Mouse (Mus musculus) spleen, postnatal 10 days (tissue): ENCODE data around the gene Fam83g.

Source experiments
- DNase-seq, 2 experiments: peaks; one replicate each; pipeline ENCODE4 v3.0.0; 2021 to 2022; ENCODE audit warnings: low spot score in 2 of 2

The Fam83g gene

DNA sequence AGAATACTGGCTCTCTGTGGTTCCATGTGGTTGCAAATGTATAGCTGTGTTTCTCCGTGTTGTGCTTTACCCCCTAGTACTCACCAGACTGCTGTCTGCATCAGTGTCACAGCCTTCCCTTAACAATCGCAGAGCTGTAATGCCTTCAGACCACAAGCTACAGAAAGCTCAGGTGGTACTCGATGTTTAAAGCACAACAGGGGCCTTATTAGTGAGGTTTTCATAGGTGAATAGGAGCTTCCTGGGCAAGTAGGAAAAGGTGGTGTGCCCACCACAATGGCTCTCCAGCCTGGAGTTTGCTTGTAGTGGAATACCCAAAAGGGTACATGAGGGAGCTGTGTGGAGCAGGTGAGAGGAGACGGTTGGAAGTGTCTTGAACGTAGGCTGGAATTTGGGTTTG, 31.7 kb upstream of the Fam83g start:
- no peak for DNase-seq

DNA sequence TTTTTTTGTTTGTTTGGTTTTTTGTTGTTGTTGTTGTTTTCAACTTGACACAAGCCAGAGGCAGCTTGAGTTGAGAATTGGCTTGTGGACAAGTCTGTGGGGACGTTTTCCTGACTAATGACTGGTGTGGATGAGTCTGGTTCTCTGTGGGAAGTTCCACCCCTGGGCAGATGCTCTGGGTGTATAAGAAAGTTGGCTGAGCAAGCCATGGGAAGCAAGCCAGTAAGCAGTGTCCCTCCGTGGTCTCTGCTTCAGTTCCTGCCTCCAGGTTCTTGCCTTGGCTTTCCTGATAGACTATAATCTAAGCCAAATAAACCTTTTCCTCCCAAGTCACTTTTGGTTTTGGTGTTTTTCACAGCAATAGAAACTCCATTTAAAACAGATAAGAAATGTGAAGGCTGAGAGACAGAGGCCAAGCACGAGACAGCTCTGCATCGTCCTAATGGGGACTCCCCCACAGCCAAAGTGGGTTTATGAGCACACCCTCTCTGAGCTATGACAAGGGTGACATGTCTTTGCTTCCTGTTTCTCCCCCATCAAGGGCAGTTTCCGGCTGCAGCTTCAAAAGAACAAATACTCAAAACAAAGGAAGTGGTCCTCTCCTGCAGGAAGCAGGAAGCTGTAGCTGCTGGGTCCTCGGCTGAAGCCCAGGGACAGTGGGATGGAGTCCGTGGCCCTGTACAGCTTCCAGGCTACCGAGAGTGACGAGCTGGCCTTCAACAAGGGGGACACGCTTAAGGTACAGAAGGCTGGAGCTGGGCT, 31.0 kb upstream of the Fam83g start, which contains the start of gene Grap:
Gene Grap, plus strand, starts transcription at position 580 of the 762 bp plus-strand sequence.
- peak in 1 of 2 experiments; percentile 61 for DNase-seq

DNA sequence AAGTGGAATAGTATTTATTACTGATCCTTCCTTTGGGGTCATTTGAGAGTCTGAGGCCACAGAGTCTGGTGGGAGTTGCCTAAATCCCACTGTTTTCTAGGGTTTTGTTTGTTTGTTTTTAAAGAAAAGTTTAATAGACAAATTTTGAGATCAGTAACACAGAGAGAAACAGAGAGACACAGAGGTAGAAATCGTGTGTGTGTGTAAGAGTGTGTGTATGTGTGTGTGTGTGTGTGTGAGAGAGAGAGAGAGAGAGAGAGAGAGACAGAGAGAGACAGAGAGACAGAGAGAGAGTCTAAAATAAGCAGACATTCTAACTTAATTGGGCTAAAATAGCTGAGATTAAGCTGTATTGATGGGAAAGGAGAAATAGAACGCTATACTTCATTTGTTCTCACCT, 30.3 kb upstream of the Fam83g start:
- DNase-seq, result no peak

DNA sequence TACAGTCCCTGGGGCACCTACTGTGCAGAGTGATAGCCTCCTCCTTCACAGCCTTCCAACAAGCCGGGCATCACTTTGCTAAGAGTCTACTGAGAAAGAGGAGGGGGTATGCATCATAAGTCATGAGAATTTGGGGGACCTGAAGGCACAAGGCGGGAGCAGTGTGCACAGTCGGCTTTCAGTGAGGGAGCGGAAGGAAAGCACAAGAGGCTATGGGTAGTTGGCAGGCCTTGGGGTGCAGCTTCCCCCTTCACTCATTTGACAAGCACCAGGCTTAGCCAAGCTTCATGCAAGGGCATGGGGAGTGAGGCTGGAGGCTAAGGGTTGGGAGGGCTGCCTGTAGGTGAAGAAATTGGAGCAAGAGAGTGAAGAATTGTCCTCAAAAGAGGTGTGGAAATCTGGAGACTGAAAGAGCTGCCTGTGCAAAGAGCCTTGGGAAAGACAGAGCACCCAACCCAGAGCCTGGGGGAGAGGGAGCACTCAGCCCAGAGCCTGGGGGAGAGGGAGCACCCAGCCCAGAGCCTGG, 29.0 kb upstream of the Fam83g start:
- peak in 1 of 2 experiments; percentile 17 for DNase-seq

DNA sequence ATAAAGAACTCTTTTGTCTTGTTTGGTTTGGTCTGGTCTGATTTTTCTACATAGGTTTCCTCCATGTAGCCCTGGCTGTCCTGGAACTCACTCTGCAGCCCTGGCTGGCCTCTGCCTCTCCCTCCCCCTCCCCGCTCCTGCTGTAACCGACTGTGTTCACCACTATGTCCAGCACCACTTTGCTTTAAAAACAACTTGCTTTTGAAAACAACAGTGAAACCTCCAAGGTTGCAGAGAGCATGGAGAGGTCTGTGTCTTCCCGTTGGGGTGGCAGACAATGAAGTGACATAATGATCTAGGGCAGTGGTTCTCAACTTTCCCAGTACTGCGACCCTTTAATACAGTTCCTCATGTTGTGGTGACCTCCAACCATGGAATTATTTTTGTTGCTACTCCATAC, 28.2 kb upstream of the Fam83g start:
- peak in 1 of 2 experiments; percentile 10 for DNase-seq

DNA sequence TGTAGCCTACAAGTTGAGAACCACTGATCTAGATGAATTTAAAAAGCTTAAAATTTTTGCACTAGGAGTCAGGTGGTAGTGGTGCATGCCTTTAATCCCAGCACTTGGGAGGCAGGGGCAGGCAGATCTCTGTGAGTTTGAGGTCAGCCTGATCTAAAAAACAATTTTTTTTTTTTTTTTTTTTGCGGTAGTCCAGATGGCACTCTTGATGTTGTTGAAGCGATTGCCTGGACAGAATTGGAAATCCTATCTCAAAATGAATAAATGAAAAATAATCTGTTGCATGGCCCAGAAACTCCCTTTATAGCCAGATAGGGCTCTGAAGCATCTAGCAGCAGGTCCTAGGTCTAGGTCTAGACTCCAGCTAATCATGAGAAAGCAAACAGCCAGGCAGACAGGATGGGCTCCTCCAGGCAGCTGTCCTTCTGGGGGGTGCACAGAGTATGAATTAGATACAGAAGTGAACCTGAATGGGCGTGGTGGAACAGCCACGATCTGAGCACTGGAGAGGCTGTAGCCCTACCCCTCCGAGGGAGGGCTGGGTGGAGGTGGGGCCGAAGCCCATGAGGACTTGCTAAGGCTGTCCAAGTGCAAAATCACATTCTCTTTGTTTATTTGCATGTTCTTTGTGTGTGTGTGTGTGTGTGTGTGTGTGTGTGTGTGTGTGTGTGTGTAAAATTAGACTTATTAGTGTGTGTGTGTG, 27.6 kb upstream of the Fam83g start:
- DNase-seq, result peak in 1 of 2 experiments; percentile 49

DNA sequence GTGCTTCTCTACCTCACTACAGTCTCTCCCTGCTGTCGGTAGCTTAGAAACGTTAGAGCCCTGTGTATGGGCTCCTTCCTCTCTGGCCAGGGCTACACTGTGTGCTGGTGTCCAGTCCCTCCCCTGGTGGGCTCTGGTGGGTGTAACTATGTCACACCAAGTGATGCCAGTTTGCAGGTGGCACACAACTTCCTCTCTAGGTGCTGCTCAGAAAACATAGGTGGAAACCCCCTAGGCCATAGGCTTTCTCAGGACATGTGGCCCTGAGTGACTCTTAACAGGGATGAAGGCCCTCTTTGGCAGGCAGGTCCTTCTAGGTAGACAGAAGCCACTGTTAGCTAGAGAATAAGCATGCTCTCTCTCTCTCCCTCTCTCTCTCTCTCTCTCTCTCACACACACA, 26.5 kb upstream of the Fam83g start:
- no peak for DNase-seq

DNA sequence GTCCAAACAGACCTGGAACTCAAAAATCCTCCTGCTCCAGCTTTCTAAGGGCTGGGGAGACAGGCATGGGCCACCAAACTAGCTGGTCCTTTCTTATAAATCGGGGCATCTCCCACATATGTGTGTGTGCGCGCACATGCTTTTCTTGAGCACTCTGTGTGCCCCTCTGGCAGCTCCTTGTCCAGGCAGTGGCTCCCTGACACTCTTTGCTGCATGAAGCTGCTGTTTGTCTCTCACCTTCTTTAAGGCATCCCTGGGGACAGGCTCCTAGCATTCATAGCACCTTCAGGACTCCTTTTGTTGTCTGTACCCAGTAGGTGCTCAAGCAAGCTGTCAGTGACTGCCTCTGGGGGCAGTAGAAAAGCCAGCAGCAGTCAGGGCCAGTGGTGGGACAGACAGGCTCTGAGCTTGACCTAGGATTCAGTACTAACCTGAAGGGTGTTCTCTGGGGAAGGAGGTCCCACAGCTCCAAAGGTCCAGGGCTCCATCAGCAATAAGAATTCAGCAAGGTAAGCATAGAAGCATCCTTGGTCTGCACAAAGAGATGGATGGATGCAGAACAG, 25.4 kb upstream of the Fam83g start:
- no peak for DNase-seq

DNA sequence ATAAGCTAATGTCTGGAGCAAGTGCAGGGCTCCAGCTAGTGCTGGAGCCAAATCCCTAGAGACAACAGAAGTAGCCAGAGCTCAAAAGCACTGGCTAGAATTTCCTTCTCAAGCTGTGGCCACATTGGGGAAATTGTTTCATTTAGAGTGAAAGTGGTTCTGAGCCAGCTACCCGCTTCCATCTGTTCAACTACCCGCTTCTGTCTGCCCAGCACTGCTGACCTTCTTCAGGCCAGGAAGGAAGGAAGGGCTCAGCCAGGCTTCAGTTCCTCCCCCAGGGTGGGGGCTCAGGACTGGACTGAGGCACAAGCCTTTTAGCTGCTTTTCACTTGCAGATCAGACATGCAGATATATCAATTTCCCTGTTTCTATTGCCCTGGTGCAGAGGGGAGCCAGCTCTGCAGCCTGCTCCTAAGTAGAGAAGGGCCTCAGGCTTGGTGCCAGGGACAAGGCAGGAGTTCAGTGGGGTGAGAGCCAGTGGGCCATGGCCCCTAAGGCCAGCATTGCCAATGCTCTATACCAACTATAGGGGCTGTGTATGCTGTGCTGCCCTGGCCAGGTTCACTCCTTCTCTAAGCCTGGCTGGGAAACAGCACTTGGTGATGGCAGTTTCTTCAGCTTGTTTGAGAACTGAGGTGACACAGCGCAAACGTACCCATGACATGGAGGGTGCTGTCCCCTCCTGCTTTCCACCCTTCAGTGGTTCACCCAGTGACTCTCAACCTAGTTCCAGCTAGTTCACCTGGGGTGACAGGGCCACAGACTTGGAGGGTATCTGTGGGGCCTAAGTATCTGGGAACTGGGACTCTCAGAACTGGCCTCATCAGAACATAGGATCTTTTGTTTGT, 24.7 kb upstream of the Fam83g start:
- no peak for DNase-seq

DNA sequence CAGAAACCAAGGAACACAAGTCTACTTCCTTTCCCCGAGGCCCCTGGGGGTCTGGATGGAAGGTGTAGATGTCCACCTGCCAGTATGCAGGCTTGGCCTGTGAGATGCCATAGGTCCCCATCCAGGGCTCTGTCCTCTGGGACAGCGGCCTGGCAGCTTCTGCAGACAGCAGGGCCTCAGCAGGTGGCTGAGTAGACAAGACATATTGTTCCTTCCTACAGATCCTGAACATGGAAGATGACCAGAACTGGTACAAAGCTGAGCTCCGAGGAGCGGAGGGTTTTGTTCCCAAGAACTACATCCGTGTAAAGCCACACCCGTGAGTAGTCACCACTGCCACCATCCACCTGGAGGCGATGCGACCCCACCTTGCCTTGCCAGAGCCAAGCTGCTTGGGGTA, 23.9 kb upstream of the Fam83g start:
- no peak for DNase-seq

DNA sequence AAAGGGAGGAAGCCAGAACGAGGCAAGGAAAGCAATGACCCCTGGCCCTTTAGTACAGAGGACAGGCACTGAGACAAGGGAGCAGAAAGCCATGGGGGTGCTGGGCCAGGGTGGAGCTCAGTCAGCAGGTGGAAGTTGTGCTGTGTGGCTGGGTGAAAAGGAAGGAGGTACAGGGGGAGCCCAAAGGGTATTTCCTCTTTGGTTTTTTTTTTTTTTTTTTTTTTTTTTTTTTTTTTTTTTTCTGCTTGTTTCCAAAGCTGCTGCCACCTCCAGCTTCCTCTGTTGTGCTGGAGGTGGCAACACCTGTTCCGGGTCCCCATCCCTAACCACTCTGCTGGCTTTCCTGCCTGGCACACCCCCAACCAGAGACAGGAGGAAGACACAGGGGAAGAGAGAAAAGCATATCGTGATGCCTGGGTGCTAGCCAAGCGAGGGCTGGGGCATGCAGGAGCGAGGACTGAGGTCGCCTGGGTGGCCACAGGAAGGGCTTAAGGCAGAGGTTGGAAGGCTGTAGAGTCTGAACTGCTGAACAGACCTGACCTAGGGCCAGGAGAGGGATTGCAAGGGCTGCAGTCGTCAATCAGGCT, 23.0 kb upstream of the Fam83g start:
- peak in 1 of 2 experiments; percentile 41 for DNase-seq

DNA sequence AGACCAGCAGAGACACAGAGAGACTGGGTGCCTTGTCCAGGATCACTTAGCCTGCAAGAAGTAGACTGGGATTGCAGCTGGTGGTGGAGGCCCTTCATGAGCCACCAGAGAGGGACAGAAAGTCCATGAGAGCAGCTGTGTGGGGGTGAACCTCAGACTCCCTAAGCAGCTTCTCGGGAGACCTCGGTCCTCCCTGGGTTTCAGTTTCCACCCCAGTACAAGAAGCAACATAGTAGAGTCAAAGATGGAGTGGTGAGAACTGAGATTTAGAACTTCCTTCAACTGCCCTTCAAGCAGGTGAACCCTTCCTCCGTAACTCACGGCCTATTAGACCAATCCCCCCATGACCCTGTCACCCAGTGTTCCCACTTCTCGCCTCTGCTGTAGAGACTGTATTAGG, 21.7 kb upstream of the Fam83g start:
- no peak for DNase-seq

DNA sequence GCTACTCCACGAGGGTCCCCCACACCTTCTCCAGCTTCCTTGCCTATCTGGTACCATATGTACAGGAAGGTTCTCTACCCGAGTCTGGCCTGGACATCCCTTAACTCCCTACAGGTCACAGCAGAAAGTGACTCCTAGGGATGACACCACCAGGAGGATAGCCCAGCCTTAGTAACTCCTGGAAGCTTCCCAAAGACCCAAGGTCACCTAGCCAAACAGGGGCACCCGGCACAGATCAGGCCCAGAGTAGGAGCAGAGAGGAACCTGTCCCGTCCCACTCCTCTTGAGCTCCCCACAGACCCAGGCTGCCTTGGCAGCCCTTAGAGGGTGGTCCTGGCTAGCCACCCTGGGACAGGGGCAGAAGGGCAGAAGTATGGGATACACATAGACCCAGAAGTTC, 18.5 kb upstream of the Fam83g start:
- DNase-seq, result no peak

DNA sequence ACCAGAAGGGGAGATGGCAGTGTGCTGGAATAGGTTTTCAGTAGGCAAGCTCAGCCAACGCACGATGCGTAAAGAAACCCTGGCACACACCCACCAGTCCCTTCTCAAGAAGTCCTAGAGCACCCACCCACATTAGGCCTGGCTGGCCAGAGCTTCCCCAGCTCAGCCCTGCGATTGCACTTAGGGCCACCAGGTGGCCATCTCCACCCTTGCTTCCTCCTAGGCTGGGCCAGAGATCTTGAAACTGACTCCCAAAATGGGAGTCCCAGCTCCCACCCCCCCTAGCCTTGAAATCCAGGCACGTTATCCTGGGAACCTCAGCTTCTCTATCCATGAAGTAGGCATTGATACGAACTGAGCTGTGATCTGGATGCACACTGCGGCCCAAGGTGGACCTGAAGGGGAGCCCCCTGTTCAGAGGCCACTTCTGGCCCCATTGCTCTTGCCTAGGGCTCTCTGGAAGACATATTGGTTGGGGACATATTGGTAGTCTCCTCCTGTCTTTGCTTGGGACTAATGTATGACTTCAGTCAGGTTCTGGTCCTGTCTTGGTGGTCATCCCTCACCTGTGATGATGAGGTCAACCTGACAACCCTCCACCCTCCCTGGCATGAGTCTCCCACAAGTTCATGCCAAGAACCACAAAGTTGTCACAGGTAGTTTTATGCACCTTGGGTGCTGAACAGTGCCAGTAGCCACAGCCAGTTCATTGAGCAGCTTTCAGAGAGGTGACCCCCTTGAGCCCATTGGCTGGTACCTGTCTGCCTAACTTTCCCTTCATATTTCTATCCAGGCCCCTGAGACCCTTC, 17.7 kb upstream of the Fam83g start:
- DNase-seq, result peak in 1 of 2 experiments; percentile 57

DNA sequence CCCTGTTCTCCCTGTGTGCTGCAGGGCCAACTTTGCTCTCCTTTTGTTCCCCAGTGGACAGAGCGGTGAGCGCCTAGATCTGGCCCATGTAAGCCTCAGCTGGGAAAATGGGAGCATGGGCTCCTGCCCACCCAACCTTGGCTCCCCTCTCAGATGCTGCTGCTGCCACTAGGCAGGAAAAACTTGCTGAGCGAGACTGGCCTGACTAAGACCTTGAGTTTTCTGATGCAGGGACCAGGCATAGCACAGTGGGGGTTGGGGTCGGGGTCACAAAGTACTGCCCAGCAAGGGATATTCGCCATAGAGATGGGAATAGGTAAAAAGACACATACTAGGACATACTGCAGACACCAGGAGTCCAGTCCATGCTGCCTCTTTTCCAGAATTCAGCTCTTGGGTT, 16.6 kb upstream of the Fam83g start:
- no peak for DNase-seq

DNA sequence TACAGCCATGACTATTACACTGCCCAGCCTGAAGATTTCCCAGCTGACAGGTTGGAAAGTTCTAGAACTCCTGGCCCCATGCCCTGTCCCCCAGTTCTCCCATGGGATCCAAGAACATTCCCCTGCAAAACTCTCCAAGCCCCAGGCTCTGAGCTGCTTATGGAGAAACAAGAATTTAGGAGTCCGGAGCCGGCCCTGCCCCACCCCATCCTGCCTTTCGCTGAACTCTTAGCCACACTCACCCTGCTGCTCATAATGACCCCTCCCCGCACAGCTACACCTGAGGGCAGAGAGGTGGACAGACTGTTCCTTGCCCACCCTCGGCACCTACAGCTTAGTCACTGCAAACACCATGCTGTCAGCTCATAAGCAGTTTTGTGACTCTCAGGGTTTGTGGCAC, 16.1 kb upstream of the Fam83g start:
- DNase-seq, result no peak

DNA sequence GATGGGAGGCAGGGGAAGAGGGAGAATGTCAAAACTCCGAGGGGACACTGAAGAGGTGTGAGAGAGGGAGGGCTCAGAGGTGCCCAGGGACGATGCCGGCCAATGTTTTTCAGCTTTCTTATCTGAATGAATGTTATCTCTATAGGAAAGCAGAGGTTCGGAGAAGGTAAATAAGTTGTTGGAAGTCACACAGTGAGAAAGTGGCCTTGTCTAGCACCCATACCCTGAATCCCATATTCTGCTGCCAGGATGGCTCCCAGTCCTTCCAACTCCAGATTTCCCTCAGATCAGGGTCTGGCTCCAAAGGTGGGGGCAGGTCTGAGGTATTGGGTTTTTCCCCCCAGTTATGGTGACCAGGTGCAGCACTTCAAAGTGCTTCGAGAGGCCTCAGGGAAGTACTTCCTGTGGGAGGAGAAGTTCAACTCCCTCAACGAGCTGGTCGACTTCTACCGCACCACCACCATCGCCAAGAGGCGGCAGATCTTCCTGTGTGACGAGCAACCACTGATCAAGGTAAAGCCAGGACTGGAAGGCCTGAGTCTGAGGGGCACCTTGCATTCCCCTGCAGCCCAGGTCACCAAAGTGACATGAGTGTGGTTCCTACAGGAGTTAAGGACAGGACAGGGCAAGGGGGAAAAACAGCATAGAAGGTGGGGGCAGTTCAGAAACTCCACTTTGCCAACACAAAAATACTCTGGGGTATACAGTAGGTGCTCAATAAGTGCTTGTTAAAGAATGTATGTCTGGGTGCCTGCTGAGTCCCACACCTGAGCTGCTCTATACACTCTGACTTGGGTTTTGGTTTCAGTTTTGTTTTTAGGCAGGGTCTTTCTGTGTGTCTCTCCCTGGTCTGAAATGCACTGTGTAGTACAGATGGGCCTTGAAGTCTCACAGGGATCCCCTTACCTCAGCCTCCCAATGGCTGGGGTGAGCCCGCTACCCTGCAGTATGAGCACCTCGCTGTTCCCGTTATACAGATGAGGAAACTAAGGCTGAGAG, 14.1 kb upstream of the Fam83g start:
- DNase-seq, result no peak

DNA sequence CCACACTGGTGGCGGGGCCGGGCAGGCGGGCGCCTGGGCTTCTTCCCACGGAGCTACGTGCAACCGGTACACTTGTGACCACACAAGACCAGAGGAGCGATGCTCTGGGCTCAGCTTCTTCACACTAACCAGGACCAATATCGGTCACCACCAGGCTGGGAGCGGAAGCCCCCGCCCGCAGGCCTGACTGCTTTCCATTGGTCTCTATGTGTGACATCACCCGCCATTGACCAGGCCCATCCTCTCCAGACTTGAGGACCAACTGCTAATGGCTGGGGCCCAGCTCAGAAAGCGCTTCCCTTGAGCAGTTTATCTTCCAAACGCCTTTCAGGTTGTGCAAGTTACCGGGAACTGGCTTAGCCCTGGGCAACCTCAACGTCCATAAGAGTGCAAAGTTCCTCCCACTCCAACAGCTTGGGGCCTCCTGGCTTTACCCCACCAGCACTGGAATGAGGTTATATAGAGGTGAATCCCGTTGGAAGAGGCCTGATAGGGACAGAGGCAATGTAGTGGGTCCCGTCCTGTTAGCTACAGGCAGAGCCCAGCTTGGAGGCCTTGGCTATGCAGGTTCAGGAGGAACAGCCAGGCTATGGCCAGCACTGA, 12.0 kb upstream of the Fam83g start:
- no peak for DNase-seq

DNA sequence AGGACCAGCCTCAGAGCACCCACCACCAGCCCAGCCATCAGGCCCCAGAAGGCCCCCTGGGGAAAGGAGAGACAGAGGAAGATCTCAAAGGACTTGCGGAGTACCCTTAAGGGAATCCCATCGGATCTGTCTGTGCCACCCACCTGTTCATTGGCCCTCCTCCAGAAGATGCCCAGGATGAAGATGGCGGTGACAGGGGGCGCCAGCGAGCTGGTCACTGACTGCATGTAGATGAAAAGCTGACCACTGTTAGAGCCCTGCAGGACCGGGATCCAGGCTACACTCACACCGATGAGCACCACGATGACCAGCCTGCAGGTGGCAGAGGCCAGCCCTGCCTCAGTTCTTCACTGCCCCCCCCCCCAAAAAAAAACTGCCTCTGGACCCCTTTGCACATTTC, 10.2 kb upstream of the Fam83g start:
- peak in 1 of 2 experiments; percentile 54 for DNase-seq
